Mouse (Mus musculus) CD4-positive helper T cell, adult 2 months (primary cell): Measurements from ENCODE around the gene Mef2d.
A peak's percentile ranks its signal among the peaks of the same experiment; 100 is the strongest.

Experiments
- DNase-seq: peaks from one replicate; pipeline ENCODE4 v3.0.0-alpha.2; 2012; ENCODE audit warnings: low read depth, missing footprints, low spot score

The Mef2d gene

GRCm38 (mm10) chr3:88141787-88142523 is at the start of gene Mef2d:
Gene Mef2d (plus strand): TSS chr3:88142372.
- peak; percentile 99 for DNase-seq

- DNase-seq, result no peak
Observed at GRCm38 (mm10) chr3:88094126-88094525, 48.0 kb upstream of the Mef2d start.

- no peak for DNase-seq
Observed at GRCm38 (mm10) chr3:88097666-88098065, 44.5 kb upstream of the Mef2d start.

- DNase-seq, result no peak
Observed at GRCm38 (mm10) chr3:88100251-88100650, 41.9 kb upstream of the Mef2d start.

GRCm38 (mm10) chr3:88101736-88102135 is 40.4 kb upstream of the Mef2d start:
- DNase-seq, result no peak

GRCm38 (mm10) chr3:88102196-88102595 is 40.0 kb upstream of the Mef2d start:
- DNase-seq, result no peak

- DNase-seq, result no peak
Observed at GRCm38 (mm10) chr3:88102611-88103010, 39.6 kb upstream of the Mef2d start.

GRCm38 (mm10) chr3:88106126-88106525 is 36.0 kb upstream of the Mef2d start:
- no peak for DNase-seq

- DNase-seq, result peak; percentile 22
Observed at GRCm38 (mm10) chr3:88109126-88109525, 33.0 kb upstream of the Mef2d start.

- DNase-seq, result no peak
Observed at GRCm38 (mm10) chr3:88114396-88114795, 27.8 kb upstream of the Mef2d start.

- no peak for DNase-seq
Observed at GRCm38 (mm10) chr3:88120117-88120651, 22.0 kb upstream of the Mef2d start.

- no peak for DNase-seq
Observed at GRCm38 (mm10) chr3:88121164-88122131, 20.7 kb upstream of the Mef2d start.

- no peak for DNase-seq
Observed at GRCm38 (mm10) chr3:88125195-88125594, 17.0 kb upstream of the Mef2d start.

GRCm38 (mm10) chr3:88126181-88126580 is 16.0 kb upstream of the Mef2d start:
- DNase-seq, result no peak

- DNase-seq, result no peak
Observed at GRCm38 (mm10) chr3:88127636-88128035, 14.5 kb upstream of the Mef2d start.

GRCm38 (mm10) chr3:88128056-88128455 is 14.1 kb upstream of the Mef2d start:
- no peak for DNase-seq

- no peak for DNase-seq
Observed at GRCm38 (mm10) chr3:88129006-88129405, 13.2 kb upstream of the Mef2d start.

GRCm38 (mm10) chr3:88131071-88131470 is 11.1 kb upstream of the Mef2d start:
- no peak for DNase-seq

- no peak for DNase-seq
Observed at GRCm38 (mm10) chr3:88132492-88132891, 9.7 kb upstream of the Mef2d start.

- DNase-seq, result no peak
Observed at GRCm38 (mm10) chr3:88133187-88133771, 8.9 kb upstream of the Mef2d start.

GRCm38 (mm10) chr3:88136346-88136745 is 5.8 kb upstream of the Mef2d start:
- no peak for DNase-seq

GRCm38 (mm10) chr3:88136945-88137494 is 5.2 kb upstream of the Mef2d start:
- DNase-seq, result no peak
